Mouse (Mus musculus) frontal cortex, adult 2 months (tissue): ENCODE measurements at regions not wholly inside any gene's neighbourhood (a gene's known extent, or its start where the extent isn't known, plus 50 kb on each side); places are given as distances from the start of the nearest gene placed in this dataset.

Experiments
- DNase-seq, 2 experiments: peaks; one replicate each; pipeline ENCODE4 v3.0.0; 2022; ENCODE audit warnings: low spot score in 1 of 2; ENCODE audit errors: extremely low spot score in 1 of 2

- DNase-seq = no peak
Measured at GRCm38 (mm10) chr1:124739777-124740176, 694.4 kb upstream of the Dpp10 start.

- no peak for DNase-seq
Measured at GRCm38 (mm10) chr1:124730364-124730763, 685.0 kb upstream of the Dpp10 start.

- DNase-seq = peak; percentile 56 to 93
Measured at GRCm38 (mm10) chr1:124718065-124718464, 672.7 kb upstream of the Dpp10 start.

GRCm38 (mm10) chr1:124706246-124706645 is 660.9 kb upstream of the Dpp10 start:
- peak in 1 of 2 experiments; percentile 51 for DNase-seq

- DNase-seq = no peak
Measured at GRCm38 (mm10) chr1:124674420-124674819, 629.1 kb upstream of the Dpp10 start.

GRCm38 (mm10) chr1:124652872-124653271 is 607.5 kb upstream of the Dpp10 start:
- no peak for DNase-seq

GRCm38 (mm10) chr1:124652251-124652861 is 607.0 kb upstream of the Dpp10 start:
- DNase-seq = peak in 1 of 2 experiments; percentile 40

- no peak for DNase-seq
Measured at GRCm38 (mm10) chr1:124635246-124635768, 589.9 kb upstream of the Dpp10 start.

- DNase-seq = no peak
Measured at GRCm38 (mm10) chr1:124630084-124630483, 584.7 kb upstream of the Dpp10 start.

- DNase-seq = peak in 1 of 2 experiments; percentile 19
Measured at GRCm38 (mm10) chr1:124584620-124585019, 539.3 kb upstream of the Dpp10 start.
